Mouse (Mus musculus): ENCODE results near the gene Cyp4f16. TPM values are rescaled to one million over a fixed set of nuclear protein-coding genes. Genes with fewer than 3 reads are reported as not detected.
"Not testable (repeated sequence)": the region's sequence is repeated elsewhere in the genome, so short reads cannot be mapped to it uniquely, and the experiment has no call there.

Gene Cyp4f16
- polyA plus RNA-seq, 2 experiments: 16.7 to 34.0 TPM

GRCm38 (mm10) chr17:32528408-32529337 lies 7.7 kb upstream of the Cyp4f16 start:
- Histone ChIP-seq H3K9ac (ENCODE audit: low read depth, low read length, severe bottlenecking) (peak overlapping the region; percentile 16; the same call in 1 of the 2 replicates), H3K9me3 (ENCODE audit: control insufficient read depth, low read length) (no peaks in the 10 kb centered on the region), H3K36me3 (ENCODE audit: control insufficient read depth, insufficient read depth, low read length) (peaks cover 36% of the 10 kb centered on the region), H3K4me1 (ENCODE audit: control insufficient read depth, insufficient read depth, low read length) (no peaks in the 10 kb centered on the region), H3K27ac (replicated peaks; ENCODE audit: low read depth, low read length) (no peak overlapping the region), H3K4me2 (replicated peaks; ENCODE audit: low read depth, low read length, severe bottlenecking) (peak overlapping the region; percentile 31), H3K4me3 (replicated peaks; ENCODE audit: low read length) (no peak overlapping the region), H3K27me3 (ENCODE audit: control insufficient read depth, insufficient read depth, low read length) (no peaks in the 10 kb centered on the region)
- 22% methylated on average over 25 of the region's 26 CpGs for WGBS
- peak; percentile 56 for DNase-seq (ENCODE audit: low spot score)
- ATAC-seq (ENCODE audit: low FRiP score, low read depth): peak; percentile 37
- TF ChIP-seq POLR2A (IDR thresholded peaks at IDR 0.05; ENCODE audit: borderline replicate concordance, extremely low read depth, insufficient read depth, insufficient read length): no peak

- H3K4me1 ChIP-seq (ENCODE audit: control insufficient read depth, insufficient read depth, low read length); DNase-seq (ENCODE audit: low spot score); H3K9me3 ChIP-seq (ENCODE audit: control insufficient read depth, low read length); H3K27ac ChIP-seq (replicated peaks; ENCODE audit: low read depth, low read length); H3K4me3 ChIP-seq (replicated peaks; ENCODE audit: low read length); H3K9ac ChIP-seq (ENCODE audit: low read depth, low read length, severe bottlenecking); H3K4me2 ChIP-seq (replicated peaks; ENCODE audit: low read depth, low read length, severe bottlenecking); H3K27me3 ChIP-seq (ENCODE audit: control insufficient read depth, insufficient read depth, low read length); ATAC-seq (ENCODE audit: low FRiP score, low read depth): not testable (repeated sequence)
- 68% methylated on average over 4 of the region's 4 CpGs for WGBS
- peaks cover 14% of the 10 kb centered on the region; the same call in 1 of the 2 replicates for H3K36me3 ChIP-seq (ENCODE audit: control insufficient read depth, insufficient read depth, low read length)
Measured at GRCm38 (mm10) chr17:32532356-32532755, 4.0 kb upstream of the Cyp4f16 start.

GRCm38 (mm10) chr17:32534068-32534467 lies 2.3 kb upstream of the Cyp4f16 start:
- H3K4me3 ChIP-seq (replicated peaks; ENCODE audit: low read length): no peak overlapping the region
- no peaks in the 10 kb centered on the region for H3K27me3 ChIP-seq (ENCODE audit: control insufficient read depth, insufficient read depth, low read length)
- 0 out of 2 replicates have a peak, but pooled peaks cover 3% of the 10 kb centered on the region for H3K36me3 ChIP-seq (ENCODE audit: control insufficient read depth, insufficient read depth, low read length)
- no peak overlapping the region for H3K9ac ChIP-seq (ENCODE audit: low read depth, low read length, severe bottlenecking)
- H3K4me2 ChIP-seq (replicated peaks; ENCODE audit: low read depth, low read length, severe bottlenecking): no peak overlapping the region
- TF ChIP-seq POLR2A (IDR thresholded peaks at IDR 0.05; ENCODE audit: borderline replicate concordance, extremely low read depth, insufficient read depth, insufficient read length): no peak
- no peak for DNase-seq (ENCODE audit: low spot score)
- no peaks in the 10 kb centered on the region for H3K4me1 ChIP-seq (ENCODE audit: control insufficient read depth, insufficient read depth, low read length)
- ATAC-seq (ENCODE audit: low FRiP score, low read depth): no peak
- no peaks in the 10 kb centered on the region for H3K9me3 ChIP-seq (ENCODE audit: control insufficient read depth, low read length)
- WGBS: 84% methylated on average over 6 of the region's 6 CpGs
- H3K27ac ChIP-seq (replicated peaks; ENCODE audit: low read depth, low read length): no peak overlapping the region

- no peak for DNase-seq (ENCODE audit: low spot score)
Measured at GRCm38 (mm10) chr17:32536867-32537250, 501 bp downstream of the Cyp4f16 start.

GRCm38 (mm10) chr17:32544792-32545191 lies 8.4 kb downstream of the Cyp4f16 start:
- H3K4me1 ChIP-seq (ENCODE audit: control insufficient read depth, insufficient read depth, low read length); H3K4me2 ChIP-seq (replicated peaks; ENCODE audit: low read depth, low read length, severe bottlenecking); H3K27me3 ChIP-seq (ENCODE audit: control insufficient read depth, insufficient read depth, low read length); DNase-seq (ENCODE audit: low spot score); H3K36me3 ChIP-seq (ENCODE audit: control insufficient read depth, insufficient read depth, low read length); H3K9me3 ChIP-seq (ENCODE audit: control insufficient read depth, low read length); H3K9ac ChIP-seq (ENCODE audit: low read depth, low read length, severe bottlenecking); H3K27ac ChIP-seq (replicated peaks; ENCODE audit: low read depth, low read length); ATAC-seq (ENCODE audit: low FRiP score, low read depth); H3K4me3 ChIP-seq (replicated peaks; ENCODE audit: low read length): not testable (repeated sequence)
- 93% methylated on average over 5 of the region's 5 CpGs for WGBS

More at GRCm38 (mm10) chr17:32536867-32537250, 501 bp downstream of the Cyp4f16 start:
- H3K36me3 ChIP-seq (ENCODE audit: control insufficient read depth, insufficient read depth, low read length): no peaks in the 10 kb centered on the region
- ATAC-seq (ENCODE audit: low FRiP score, low read depth): no peak
- H3K9ac ChIP-seq (ENCODE audit: low read depth, low read length, severe bottlenecking): peak overlapping the region; percentile 55
- H3K4me3 ChIP-seq (replicated peaks; ENCODE audit: low read length): peak overlapping the region; percentile 48
- peak overlapping the region; percentile 62 for H3K4me2 ChIP-seq (replicated peaks; ENCODE audit: low read depth, low read length, severe bottlenecking)
- H3K27ac ChIP-seq (replicated peaks; ENCODE audit: low read depth, low read length): no peak overlapping the region
- no peaks in the 10 kb centered on the region for H3K4me1 ChIP-seq (ENCODE audit: control insufficient read depth, insufficient read depth, low read length)
- TF ChIP-seq POLR2A (IDR thresholded peaks at IDR 0.05; ENCODE audit: borderline replicate concordance, extremely low read depth, insufficient read depth, insufficient read length): no peak
- 66% methylated on average over 5 of the region's 5 CpGs for WGBS
- H3K9me3 ChIP-seq (ENCODE audit: control insufficient read depth, low read length): no peaks in the 10 kb centered on the region
- no peaks in the 10 kb centered on the region for H3K27me3 ChIP-seq (ENCODE audit: control insufficient read depth, insufficient read depth, low read length)

GRCm38 (mm10) chr17:32550377-32550776 lies 14.0 kb downstream of the Cyp4f16 start:
- H3K4me3 ChIP-seq (replicated peaks; ENCODE audit: low read length); DNase-seq (ENCODE audit: low spot score); H3K9me3 ChIP-seq (ENCODE audit: control insufficient read depth, low read length); H3K4me2 ChIP-seq (replicated peaks; ENCODE audit: low read depth, low read length, severe bottlenecking); H3K9ac ChIP-seq (ENCODE audit: low read depth, low read length, severe bottlenecking); H3K4me1 ChIP-seq (ENCODE audit: control insufficient read depth, insufficient read depth, low read length); H3K27me3 ChIP-seq (ENCODE audit: control insufficient read depth, insufficient read depth, low read length); ATAC-seq (ENCODE audit: low FRiP score, low read depth); H3K36me3 ChIP-seq (ENCODE audit: control insufficient read depth, insufficient read depth, low read length); H3K27ac ChIP-seq (replicated peaks; ENCODE audit: low read depth, low read length): not testable (repeated sequence)
- WGBS: 79% methylated on average over 3 of the region's 3 CpGs

Measured in limb, embryonic 14.5 days (tissue).